14 mouse cellular contexts compared by ENCODE assay signal in the genomic region with DNA sequence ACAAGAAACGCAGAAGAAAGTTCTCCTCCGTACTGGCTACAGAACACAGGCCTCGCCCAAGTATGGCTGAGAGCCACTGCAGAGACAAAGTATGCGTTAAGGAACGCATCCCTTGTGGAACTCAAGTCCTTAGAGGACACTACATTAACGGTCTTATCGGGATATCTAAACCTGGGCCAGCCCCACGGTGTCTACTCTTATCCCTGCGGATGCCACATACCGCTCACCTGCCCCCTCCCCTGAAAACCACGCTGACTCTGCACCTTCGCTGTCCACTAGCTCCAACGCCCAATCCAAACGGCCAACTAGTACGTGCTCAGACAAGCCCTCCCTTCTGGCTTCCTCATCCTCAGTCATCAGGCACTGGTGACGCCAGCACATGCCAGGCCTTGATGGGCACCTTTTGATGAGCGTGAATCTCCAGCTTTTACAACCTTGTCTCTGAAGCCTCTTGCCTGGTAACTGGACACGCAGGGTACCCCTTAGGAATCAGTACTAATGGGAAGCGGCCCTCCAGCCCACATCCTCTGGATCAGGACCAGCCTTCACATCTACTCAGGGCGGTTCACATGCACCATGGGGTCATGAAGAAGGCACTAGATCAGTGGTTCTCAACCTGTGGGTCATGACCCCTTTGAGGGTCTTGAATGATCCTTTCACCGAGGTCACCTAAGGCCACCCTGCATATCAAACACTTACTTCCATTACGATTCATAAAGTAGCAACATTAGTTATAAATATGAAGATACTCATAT. TPM values are rescaled to one million over a fixed set of nuclear protein-coding genes. Genes with fewer than 3 reads are reported as not detected.
A peak's percentile ranks its signal among the peaks of the same experiment; 100 is the strongest.
DNase-seq lines count a peak whose midpoint lies in the region; ATAC-seq and TF ChIP-seq lines count a peak whose summit lies in the region.
"Had no signal": no experiment of that assay in that cellular context is flagged by ENCODE, and none has a peak within 500 bp of the region (broad histone marks: within the 10 kb centered on the region; RNA-seq: fewer than 3 reads in every experiment).

No protein-coding gene starts in this region.

- H3K4me2 ChIP-seq in heart, postnatal 0 days (ENCODE audit: low read depth, low read length), result no peak overlapping the region
- H3K4me2 ChIP-seq in lung, embryonic 14.5 days, result no peak overlapping the region
- H3K4me2 ChIP-seq in intestine, postnatal 0 days (replicated peaks; ENCODE audit: low read depth), result no peak overlapping the region; the same call in 1 of the 2 replicates
- H3K4me2 ChIP-seq: limb, embryonic 13.5 days had no signal

- H3K9ac ChIP-seq in heart, postnatal 0 days (replicated peaks; ENCODE audit: low read depth, low read length), result no peak overlapping the region
- no peak overlapping the region for H3K9ac ChIP-seq in lung, embryonic 14.5 days
- H3K9ac ChIP-seq in intestine, postnatal 0 days (ENCODE audit: low read depth, low read length), result no peak overlapping the region

- no peak for TF ChIP-seq CTCF in heart, postnatal 0 days (IDR thresholded peaks at IDR 0.05; ENCODE audit: low read depth)
- no peak for TF ChIP-seq CTCF in lung, embryonic 14.5 days (IDR thresholded peaks at IDR 0.05; ENCODE audit: low read depth)
- TF ChIP-seq CTCF in bone marrow macrophage, adult 2 months (IDR thresholded peaks at IDR 0.05; ENCODE audit: low read depth, low read length), result no peak
- TF ChIP-seq CTCF in intestine, postnatal 0 days (IDR thresholded peaks at IDR 0.05; ENCODE audit: low read depth), result no peak

- no peak for TF ChIP-seq EP300 in heart, postnatal 0 days (IDR thresholded peaks at IDR 0.05; ENCODE audit: low read depth)

- ATAC-seq in heart, postnatal 0 days (ENCODE audit: insufficient read depth, low read depth), result no peak
- ATAC-seq in lung, embryonic 14.5 days (ENCODE audit: insufficient read depth), result no peak
- ATAC-seq in intestine, postnatal 0 days, result no peak
- no peak for ATAC-seq in activated CD4-positive, CD25-positive, alpha-beta regulatory T cell, adult 4 months
- ATAC-seq: inflammation-experienced regulatory T-cells, adult 6 months had no signal

- H3K9me3 ChIP-seq in heart, postnatal 0 days (replicated peaks; ENCODE audit: control insufficient read depth, low read length), result no peaks in the 10 kb centered on the region
- no peaks in the 10 kb centered on the region for H3K9me3 ChIP-seq in lung, embryonic 14.5 days (ENCODE audit: low read depth, low read length)
- no peaks in the 10 kb centered on the region for H3K9me3 ChIP-seq in intestine, postnatal 0 days (ENCODE audit: control insufficient read depth)
- H3K9me3 ChIP-seq: G1E; limb, embryonic 13.5 days had no signal

- H3K27me3 ChIP-seq in heart, postnatal 0 days (ENCODE audit: control insufficient read depth, insufficient read depth, low read length), result no peaks in the 10 kb centered on the region
- no peaks in the 10 kb centered on the region for H3K27me3 ChIP-seq in lung, embryonic 14.5 days (ENCODE audit: insufficient read depth, low read length)
- H3K27me3 ChIP-seq in intestine, postnatal 0 days (replicated peaks; ENCODE audit: control insufficient read depth, insufficient read depth, low read length), result no peaks in the 10 kb centered on the region
- H3K27me3 ChIP-seq: limb, embryonic 13.5 days had no signal

- 75% methylated on average over 22 of the region's 22 CpGs for WGBS in heart, postnatal 0 days
- 78% methylated on average over 22 of the region's 22 CpGs for WGBS in lung, embryonic 14.5 days
- WGBS in intestine, postnatal 0 days, result 79% methylated on average over 22 of the region's 22 CpGs

- peaks cover 64% of the 10 kb centered on the region for H3K4me1 ChIP-seq in heart, postnatal 0 days (ENCODE audit: control insufficient read depth, insufficient read depth)
- H3K4me1 ChIP-seq in lung, embryonic 14.5 days (ENCODE audit: insufficient read depth), result peaks cover 44% of the 10 kb centered on the region
- peaks cover 64% of the 10 kb centered on the region for H3K4me1 ChIP-seq in bone marrow macrophage, adult 2 months (ENCODE audit: control insufficient read depth, insufficient read depth, low read length)
- H3K4me1 ChIP-seq in intestine, postnatal 0 days (replicated peaks; ENCODE audit: control insufficient read depth, insufficient read depth, low read length), result peaks cover 51% of the 10 kb centered on the region

- DNase-seq in heart, postnatal 0 days (ENCODE audit: low spot score), result no peak
- no peak for DNase-seq in heart, postnatal 14 days
- peak; percentile 25 for DNase-seq in lung, embryonic 14.5 days
- DNase-seq in lung, postnatal 4 days, result no peak
- no peak for DNase-seq in urinary bladder, postnatal 14 days (ENCODE audit: low spot score)
- DNase-seq: midbrain, embryonic 14.5 days had no signal

- H3K36me3 ChIP-seq in heart, postnatal 0 days (replicated peaks; ENCODE audit: control insufficient read depth, insufficient read depth, low read length), result no peaks in the 10 kb centered on the region
- no peaks in the 10 kb centered on the region for H3K36me3 ChIP-seq in lung, embryonic 14.5 days (ENCODE audit: insufficient read depth)
- H3K36me3 ChIP-seq in intestine, postnatal 0 days (ENCODE audit: control insufficient read depth, insufficient read depth), result no peaks in the 10 kb centered on the region

- intact Hi-C loops in heart, postnatal 14 days (cut with DNase I), result no loop called here

- H3K27ac ChIP-seq in heart, postnatal 0 days (ENCODE audit: low read depth), result peak overlapping the region; percentile 83
- H3K27ac ChIP-seq in lung, embryonic 14.5 days (ENCODE audit: low read depth), result no peak overlapping the region
- peak overlapping the region; percentile 97 for H3K27ac ChIP-seq in bone marrow macrophage, adult 2 months (ENCODE audit: insufficient read depth, low read depth, low read length)
- H3K27ac ChIP-seq in intestine, postnatal 0 days (ENCODE audit: low read depth, low read length), result peak overlapping the region; percentile 74

- H3K4me3 ChIP-seq in heart, postnatal 0 days (ENCODE audit: low read depth, low read length), result no peak overlapping the region
- H3K4me3 ChIP-seq in lung, embryonic 14.5 days (ENCODE audit: low read depth, low read length), result no peak overlapping the region
- H3K4me3 ChIP-seq in bone marrow macrophage, adult 2 months (ENCODE audit: insufficient read depth, low read length), result peak overlapping the region; percentile 3; the same call in 1 of the 2 replicates
- no peak overlapping the region for H3K4me3 ChIP-seq in intestine, postnatal 0 days (ENCODE audit: low read depth, low read length)
- H3K4me3 ChIP-seq: limb, embryonic 13.5 days had no signal

- no peak for TF ChIP-seq POLR2A in bone marrow macrophage, adult 2 months (IDR thresholded peaks at IDR 0.05; ENCODE audit: borderline replicate concordance, low read depth, low read length)

RNA-seq across cellular contexts. Expression of gene Elmo2, which starts 4.1 kb away (rescaled TPM):
- 69.6 and 70.6 TPM in 2 replicates for total RNA-seq in heart, postnatal 0 days (2014; rRNA removed; ENCODE audit: low replicate concordance)
- 24.1 and 24.6 TPM in 2 replicates for polyA plus RNA-seq in heart, postnatal 0 days (2015; fragmentation: Nextera tagmentation; extraction: Ambion mirVana)
- total RNA-seq in heart, postnatal 14 days (2021), result 10 to 100 TPM; 22.2 to 25.1 TPM
- polyA plus RNA-seq in lung, embryonic 14.5 days (2014; fragmentation: Nextera tagmentation; extraction: Ambion mirVana), result 79.2 and 82.2 TPM in 2 replicates
- 54.6 and 61.0 TPM in 2 replicates for polyA plus RNA-seq in bone marrow macrophage, adult 2 months (2012; ENCODE audit: insufficient read depth, insufficient read length, missing spikeins)
- 62.2 and 63.6 TPM in 2 replicates for polyA plus RNA-seq in intestine, postnatal 0 days (2015; fragmentation: Nextera tagmentation; extraction: Ambion mirVana)
- 10 to 100 TPM; 30.4 to 35.4 TPM for polyA plus RNA-seq in activated CD4-positive, CD25-positive, alpha-beta regulatory T cell, adult 4 months (2017; shearing (Covaris generic))

RNA-seq across cellular contexts. Expression of gene Slc35c2, which starts 34.5 kb away (rescaled TPM):
- 39.4 and 73.8 TPM in 2 replicates for total RNA-seq in heart, postnatal 0 days (2014; rRNA removed; ENCODE audit: low replicate concordance)
- 32.6 and 33.7 TPM in 2 replicates for polyA plus RNA-seq in heart, postnatal 0 days (2015; fragmentation: Nextera tagmentation; extraction: Ambion mirVana)
- total RNA-seq in heart, postnatal 14 days (2021), result 10 to 100 TPM; 16.9 to 17.4 TPM
- 51.9 and 52.3 TPM in 2 replicates for polyA plus RNA-seq in lung, embryonic 14.5 days (2014; fragmentation: Nextera tagmentation; extraction: Ambion mirVana)
- 44.6 and 49.8 TPM in 2 replicates for polyA plus RNA-seq in bone marrow macrophage, adult 2 months (2012; ENCODE audit: insufficient read depth, insufficient read length, missing spikeins)
- polyA plus RNA-seq in intestine, postnatal 0 days (2015; fragmentation: Nextera tagmentation; extraction: Ambion mirVana), result 199 and 209 TPM in 2 replicates
- 10 to 100 TPM; 31.1 to 45.6 TPM for polyA plus RNA-seq in activated CD4-positive, CD25-positive, alpha-beta regulatory T cell, adult 4 months (2017; shearing (Covaris generic))

RNA-seq across cellular contexts. Expression of gene Zfp663, which starts 46.4 kb away (rescaled TPM):
- not detected in 2 replicates for total RNA-seq in heart, postnatal 0 days (2014; rRNA removed; ENCODE audit: low replicate concordance)
- 0.07 TPM in 1 of 2 replicates, not detected in the other for polyA plus RNA-seq in heart, postnatal 0 days (2015; fragmentation: Nextera tagmentation; extraction: Ambion mirVana)
- total RNA-seq in heart, postnatal 14 days (2021), result not detected
- polyA plus RNA-seq in lung, embryonic 14.5 days (2014; fragmentation: Nextera tagmentation; extraction: Ambion mirVana), result 0.96 and 1.1 TPM in 2 replicates
- polyA plus RNA-seq in bone marrow macrophage, adult 2 months (2012; ENCODE audit: insufficient read depth, insufficient read length, missing spikeins), result not detected in 2 replicates
- 0.23 and 0.44 TPM in 2 replicates for polyA plus RNA-seq in intestine, postnatal 0 days (2015; fragmentation: Nextera tagmentation; extraction: Ambion mirVana)
- not detected for polyA plus RNA-seq in activated CD4-positive, CD25-positive, alpha-beta regulatory T cell, adult 4 months (2017; shearing (Covaris generic))
- total RNA-seq: adrenal gland, adult 18-20 months; common myeloid progenitor, adult 5-6 weeks had no signal
- polyA plus RNA-seq: G1E; inflammation-experienced regulatory T-cells, adult 6 months had no signal
